Mouse (Mus musculus): ENCODE data around the gene Xrra1. TPM values are rescaled to one million over a fixed set of nuclear protein-coding genes. Genes with fewer than 3 reads are reported as not detected.

Gene Xrra1
- polyA plus RNA-seq, 1 experiment = 0.87 TPM

- TF ChIP-seq CTCF (IDR thresholded peaks at IDR 0.05; ENCODE audit: low read depth, low read length) (no peak), EP300 (IDR thresholded peaks at IDR 0.05; ENCODE audit: insufficient read depth, low read depth, low read length) (no peak), POLR2A (IDR thresholded peaks at IDR 0.05; ENCODE audit: insufficient read depth, low read length) (no peak)
- H3K9ac ChIP-seq (ENCODE audit: low read depth, poor library complexity, severe bottlenecking) = no peak overlapping the region
- no peak overlapping the region for H3K27ac ChIP-seq (ENCODE audit: insufficient read depth, low read length)
- no peaks in the 10 kb centered on the region for H3K9me3 ChIP-seq (replicated peaks; ENCODE audit: control insufficient read depth, insufficient read depth, low read length, poor library complexity, severe bottlenecking)
- H3K4me1 ChIP-seq (ENCODE audit: control insufficient read depth, insufficient read depth, low read length) = no peaks in the 10 kb centered on the region
- H3K36me3 ChIP-seq (ENCODE audit: control insufficient read depth, insufficient read depth, low read length, poor library complexity, severe bottlenecking) = no peaks in the 10 kb centered on the region
- no peaks in the 10 kb centered on the region for H3K27me3 ChIP-seq (ENCODE audit: control insufficient read depth, insufficient read depth, low read length, poor library complexity, severe bottlenecking)
- H3K4me3 ChIP-seq (ENCODE audit: low read depth, low read length) = no peak overlapping the region
These were observed 52.1 kb downstream of the Xrra1 start for GRCm38 (mm10) chr7:99911038-99911437.

- Histone ChIP-seq H3K27ac (ENCODE audit: insufficient read depth, low read length) (no peak overlapping the region), H3K4me1 (ENCODE audit: control insufficient read depth, insufficient read depth, low read length) (peaks cover 2% of the 10 kb centered on the region), H3K27me3 (ENCODE audit: control insufficient read depth, insufficient read depth, low read length, poor library complexity, severe bottlenecking) (no peaks in the 10 kb centered on the region), H3K4me3 (ENCODE audit: low read depth, low read length) (no peak overlapping the region), H3K9me3 (replicated peaks; ENCODE audit: control insufficient read depth, insufficient read depth, low read length, poor library complexity, severe bottlenecking) (no peaks in the 10 kb centered on the region), H3K36me3 (ENCODE audit: control insufficient read depth, insufficient read depth, low read length, poor library complexity, severe bottlenecking) (no peaks in the 10 kb centered on the region), H3K9ac (ENCODE audit: low read depth, poor library complexity, severe bottlenecking) (no peak overlapping the region)
- no peak for TF ChIP-seq EP300 (IDR thresholded peaks at IDR 0.05; ENCODE audit: insufficient read depth, low read depth, low read length)
These were observed 55.4 kb downstream of the Xrra1 start for GRCm38 (mm10) chr7:99914316-99914715.

GRCm38 (mm10) chr7:99915511-99915910, 56.6 kb downstream of the Xrra1 start:
- Histone ChIP-seq H3K36me3 (ENCODE audit: control insufficient read depth, insufficient read depth, low read length, poor library complexity, severe bottlenecking) (no peaks in the 10 kb centered on the region), H3K27me3 (ENCODE audit: control insufficient read depth, insufficient read depth, low read length, poor library complexity, severe bottlenecking) (no peaks in the 10 kb centered on the region), H3K9ac (ENCODE audit: low read depth, poor library complexity, severe bottlenecking) (no peak overlapping the region), H3K27ac (ENCODE audit: insufficient read depth, low read length) (no peak overlapping the region), H3K9me3 (replicated peaks; ENCODE audit: control insufficient read depth, insufficient read depth, low read length, poor library complexity, severe bottlenecking) (no peaks in the 10 kb centered on the region), H3K4me3 (ENCODE audit: low read depth, low read length) (no peak overlapping the region), H3K4me1 (ENCODE audit: control insufficient read depth, insufficient read depth, low read length) (peaks cover 2% of the 10 kb centered on the region)
- TF ChIP-seq CTCF (IDR thresholded peaks at IDR 0.05; ENCODE audit: low read depth, low read length) (no peak), POLR2A (IDR thresholded peaks at IDR 0.05; ENCODE audit: insufficient read depth, low read length) (no peak), EP300 (IDR thresholded peaks at IDR 0.05; ENCODE audit: insufficient read depth, low read depth, low read length) (no peak)

GRCm38 (mm10) chr7:99916741-99917319, 57.9 kb downstream of the Xrra1 start:
- Histone ChIP-seq H3K27ac (ENCODE audit: insufficient read depth, low read length) (no peak overlapping the region), H3K36me3 (ENCODE audit: control insufficient read depth, insufficient read depth, low read length, poor library complexity, severe bottlenecking) (no peaks in the 10 kb centered on the region), H3K27me3 (ENCODE audit: control insufficient read depth, insufficient read depth, low read length, poor library complexity, severe bottlenecking) (no peaks in the 10 kb centered on the region), H3K9me3 (replicated peaks; ENCODE audit: control insufficient read depth, insufficient read depth, low read length, poor library complexity, severe bottlenecking) (no peaks in the 10 kb centered on the region), H3K9ac (ENCODE audit: low read depth, poor library complexity, severe bottlenecking) (no peak overlapping the region), H3K4me1 (ENCODE audit: control insufficient read depth, insufficient read depth, low read length) (peaks cover 2% of the 10 kb centered on the region), H3K4me3 (ENCODE audit: low read depth, low read length) (peak overlapping the region; percentile 45)
- no peak for TF ChIP-seq POLR2A (IDR thresholded peaks at IDR 0.05; ENCODE audit: insufficient read depth, low read length)
- TF ChIP-seq CTCF (IDR thresholded peaks at IDR 0.05; ENCODE audit: low read depth, low read length) = peak; percentile 72

GRCm38 (mm10) chr7:99917320-99917844, 58.5 kb downstream of the Xrra1 start:
- Histone ChIP-seq H3K9me3 (replicated peaks; ENCODE audit: control insufficient read depth, insufficient read depth, low read length, poor library complexity, severe bottlenecking) (no peaks in the 10 kb centered on the region), H3K27me3 (ENCODE audit: control insufficient read depth, insufficient read depth, low read length, poor library complexity, severe bottlenecking) (no peaks in the 10 kb centered on the region), H3K9ac (ENCODE audit: low read depth, poor library complexity, severe bottlenecking) (peak overlapping the region; percentile 29; the same call in 1 of the 2 replicates), H3K27ac (ENCODE audit: insufficient read depth, low read length) (no peak overlapping the region), H3K36me3 (ENCODE audit: control insufficient read depth, insufficient read depth, low read length, poor library complexity, severe bottlenecking) (no peaks in the 10 kb centered on the region), H3K4me1 (ENCODE audit: control insufficient read depth, insufficient read depth, low read length) (peaks cover 2% of the 10 kb centered on the region), H3K4me3 (ENCODE audit: low read depth, low read length) (peak overlapping the region; percentile 45)
- TF ChIP-seq EP300 (IDR thresholded peaks at IDR 0.05; ENCODE audit: insufficient read depth, low read depth, low read length) (no peak), POLR2A (IDR thresholded peaks at IDR 0.05; ENCODE audit: insufficient read depth, low read length) (no peak), CTCF (IDR thresholded peaks at IDR 0.05; ENCODE audit: low read depth, low read length) (no peak)

GRCm38 (mm10) chr7:99919164-99919563, 60.2 kb downstream of the Xrra1 start:
- Histone ChIP-seq H3K36me3 (ENCODE audit: control insufficient read depth, insufficient read depth, low read length, poor library complexity, severe bottlenecking) (no peaks in the 10 kb centered on the region), H3K9me3 (replicated peaks; ENCODE audit: control insufficient read depth, insufficient read depth, low read length, poor library complexity, severe bottlenecking) (no peaks in the 10 kb centered on the region), H3K4me1 (ENCODE audit: control insufficient read depth, insufficient read depth, low read length) (peaks cover 2% of the 10 kb centered on the region), H3K27me3 (ENCODE audit: control insufficient read depth, insufficient read depth, low read length, poor library complexity, severe bottlenecking) (no peaks in the 10 kb centered on the region), H3K9ac (ENCODE audit: low read depth, poor library complexity, severe bottlenecking) (no peak overlapping the region), H3K27ac (ENCODE audit: insufficient read depth, low read length) (no peak overlapping the region), H3K4me3 (ENCODE audit: low read depth, low read length) (no peak overlapping the region)
- TF ChIP-seq EP300 (IDR thresholded peaks at IDR 0.05; ENCODE audit: insufficient read depth, low read depth, low read length) (no peak), CTCF (IDR thresholded peaks at IDR 0.05; ENCODE audit: low read depth, low read length) (no peak), POLR2A (IDR thresholded peaks at IDR 0.05; ENCODE audit: insufficient read depth, low read length) (no peak)
